Mouse (Mus musculus) forebrain, embryonic 15.5 days (tissue): ENCODE measurements around the gene Mcur1. TPM values are rescaled to one million over a fixed set of nuclear protein-coding genes. Genes with fewer than 3 reads are reported as not detected.

Source experiments
- ATAC-seq: fragments of 200-750 bp; cut with Nextera tagmentation; replicated peaks from 2 replicates; pipeline ENCODE4 v1.8.0; 2017; ENCODE audit warnings: mild to moderate bottlenecking, moderate TSS enrichment, moderate library complexity
- H3K27ac ChIP-seq: fragments of 300-500 bp; sonication (generic); replicated peaks from 2 replicates; pipeline ENCODE4 v1.5.1; 2015; ENCODE audit warnings: mild to moderate bottlenecking, inconsistent platforms
- H3K27me3 ChIP-seq: fragments of 300-500 bp; sonication (generic); 2 replicates; pipeline ENCODE4 v1.6.1; 2015; ENCODE audit warnings: inconsistent platforms
- H3K36me3 ChIP-seq: fragments of 300-500 bp; sonication (generic); 2 replicates; pipeline ENCODE4 v1.6.1; 2015; ENCODE audit warnings: mild to moderate bottlenecking, inconsistent platforms
- H3K4me1 ChIP-seq: fragments of 300-500 bp; sonication (generic); 2 replicates; pipeline ENCODE4 v1.6.1; 2015; ENCODE audit warnings: inconsistent platforms
- H3K4me2 ChIP-seq: fragments of 300-500 bp; sonication (generic); replicated peaks from 2 replicates; pipeline ENCODE4 v1.6.1; 2015; ENCODE audit warnings: mild to moderate bottlenecking, inconsistent platforms
- H3K4me3 ChIP-seq: fragments of 300-500 bp; sonication (generic); 2 replicates; pipeline ENCODE4 v1.5.1; 2015; ENCODE audit warnings: mild to moderate bottlenecking, inconsistent platforms
- H3K9ac ChIP-seq: fragments of 300-500 bp; sonication (generic); replicated peaks from 2 replicates; pipeline ENCODE4 v1.6.1; 2015; ENCODE audit warnings: mild to moderate bottlenecking, inconsistent platforms
- H3K9me3 ChIP-seq: fragments of 300-500 bp; sonication (generic); 2 replicates; pipeline ENCODE4 v1.6.1; 2016; ENCODE audit warnings: inconsistent platforms
- WGBS: fragments of 180-500 bp; shearing (Covaris S2); methylation state at CpG from one replicate; pipeline ENCODE4 v1.1.7; 2015; ENCODE audit warnings: mixed read lengths; 5-methylcytosine and 5-hydroxymethylcytosine counted together
- polyA plus RNA-seq: library from polyadenylated mRNA; unstranded; fragments of >200 nt; fragmentation: Nextera tagmentation; extraction: Ambion mirVana; gene quantifications from 2 replicates; pipeline ENCODE4 v1.2.1, GENCODE M21; 2015

Mcur1 gene
- polyA plus RNA-seq, 1 experiment from 2014 or later: 7.5 TPM

GRCm38 (mm10) chr13:43495645-43496044, 64.3 kb downstream of the Mcur1 start:
- Histone ChIP-seq H3K27me3 (no peaks in the 10 kb centered on the region), H3K4me2 (no peak overlapping the region), H3K4me1 (0 out of 2 replicates have a peak, but pooled peaks cover 3% of the 10 kb centered on the region), H3K27ac (no peak overlapping the region), H3K9me3 (no peaks in the 10 kb centered on the region), H3K4me3 (no peak overlapping the region), H3K9ac (no peak overlapping the region), H3K36me3 (no peaks in the 10 kb centered on the region)
- WGBS: 88% methylated on average over 7 of the region's 7 CpGs
- ATAC-seq: no peak

- Histone ChIP-seq H3K27me3 (no peaks in the 10 kb centered on the region), H3K36me3 (no peaks in the 10 kb centered on the region), H3K9me3 (no peaks in the 10 kb centered on the region), H3K9ac (no peak overlapping the region), H3K27ac (peak overlapping the region; percentile 48; the same call in 1 of the 2 replicates), H3K4me1 (no peaks in the 10 kb centered on the region), H3K4me2 (no peak overlapping the region), H3K4me3 (no peak overlapping the region)
- 90% methylated on average over 7 of the region's 7 CpGs for WGBS
- ATAC-seq: no peak
These were observed 66.3 kb downstream of the Mcur1 start for GRCm38 (mm10) chr13:43493725-43494124.

GRCm38 (mm10) chr13:43493058-43493481, 66.9 kb downstream of the Mcur1 start:
- no peaks in the 10 kb centered on the region for H3K4me1 ChIP-seq
- H3K4me3 ChIP-seq: no peak overlapping the region
- H3K9ac ChIP-seq: no peak overlapping the region
- no peaks in the 10 kb centered on the region for H3K27me3 ChIP-seq
- peak; percentile 55; the same call in 1 of the 2 replicates for ATAC-seq
- H3K36me3 ChIP-seq: no peaks in the 10 kb centered on the region
- 52% methylated on average over 11 of the region's 11 CpGs for WGBS
- H3K27ac ChIP-seq: peak overlapping the region; percentile 25
- H3K9me3 ChIP-seq: no peaks in the 10 kb centered on the region
- no peak overlapping the region for H3K4me2 ChIP-seq

Other genes with a start within 250 kb of the Mcur1 start
- 42.8 and 44.4 TPM in 2 replicates for gene Sirt5, start 194.7 kb downstream of the Mcur1 start, polyA plus RNA-seq
- gene Nol7, start 161.8 kb downstream of the Mcur1 start, polyA plus RNA-seq: 177 and 189 TPM in 2 replicates
- gene Ranbp9, start 78.9 kb downstream of the Mcur1 start, polyA plus RNA-seq: 13.1 and 13.2 TPM in 2 replicates
- 47.8 and 50.8 TPM in 2 replicates for gene Rnf182, start 55.5 kb upstream of the Mcur1 start, polyA plus RNA-seq
- 5.8 and 6.2 TPM in 2 replicates for gene Cd83, start 224.6 kb upstream of the Mcur1 start, polyA plus RNA-seq